Mouse (Mus musculus) liver, postnatal 0 days (tissue): ENCODE measurements at regions not wholly inside any gene's neighbourhood (a gene's known extent, or its start where the extent isn't known, plus 50 kb on each side); places are given as distances from the start of the nearest gene placed in this dataset.

ENCODE experiments used
- CTCF ChIP-seq: sonication (generic); IDR thresholded peaks from 2 replicates; pipeline ENCODE4 v1.5.1; 2016; ENCODE audit warnings: antibody characterized with exemption, low read depth
- EP300 ChIP-seq: IDR thresholded peaks from 2 replicates; pipeline ENCODE4 v1.6.1; 2016; ENCODE audit warnings: antibody characterized with exemption, low read depth, mild to moderate bottlenecking

DNA sequence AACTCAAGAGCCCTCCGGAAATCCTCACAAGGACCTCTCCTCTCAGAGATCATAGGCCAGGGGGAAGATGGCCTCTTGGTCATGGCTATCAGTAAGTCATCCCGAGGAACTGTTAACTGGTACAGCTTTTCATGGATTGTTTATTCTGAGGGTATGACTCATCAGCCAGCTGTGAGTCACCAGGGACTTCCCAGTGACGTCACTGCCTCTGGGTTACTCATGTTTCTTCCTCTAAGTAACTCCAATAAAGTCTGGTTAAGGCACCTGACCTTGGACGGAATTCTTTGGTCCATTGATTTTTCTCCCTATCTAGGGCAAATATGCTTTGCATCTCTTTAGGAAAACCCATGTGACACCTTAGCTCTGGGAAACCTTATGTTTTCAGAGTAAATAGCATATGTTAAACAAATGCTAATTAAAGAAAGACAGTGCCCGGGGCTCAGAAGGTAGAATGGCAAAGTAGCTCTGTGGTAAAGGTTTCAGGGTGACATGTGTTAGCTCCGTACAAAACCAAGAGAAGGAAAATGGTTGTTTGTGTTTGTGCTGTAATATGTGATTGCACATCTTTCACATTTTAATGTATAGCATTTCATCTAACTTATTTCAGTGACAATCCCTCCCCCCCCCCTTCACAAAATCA lies 289.7 kb upstream of the Xylt1 start:
- TF ChIP-seq CTCF (no peak), EP300 (peak; percentile 23; the same call in 1 of the 2 replicates)
